Mouse (Mus musculus) gastrocnemius, postnatal 14 days (tissue): ENCODE data around the gene 1700003F12Rik. TPM values are rescaled to one million over a fixed set of nuclear protein-coding genes. Genes with fewer than 3 reads are reported as not detected.

Source experiments
- DNase-seq: peaks from one replicate; pipeline ENCODE4 v3.0.0; 2021; ENCODE audit warnings: mixed read lengths
- intact Hi-C: fragments of 180-260 bp; cut with DNase I; formaldehyde crosslinking; loops from one replicate; pipeline ENCODE4 v1.15.1; 2025; ENCODE audit warnings: low total_unique reads
- total RNA-seq, 2 experiments: library from RNA; stranded (reverse); gene quantifications; 2 replicates each; pipeline ENCODE4 v1.2.3; 2021

Gene 1700003F12Rik
- total RNA-seq, 2 experiments from 2014 or later, result 0.31 TPM; not detected in 1

- intact Hi-C loops, result no loop called here
- peak; percentile 75 for DNase-seq
Observed at GRCm38 (mm10) chr2:154543567-154544347, 3.1 kb upstream of the 1700003F12Rik start.

- DNase-seq, result peak; percentile 56
- intact Hi-C loops, result no loop called here
Observed at GRCm38 (mm10) chr2:154548688-154549087, 1.8 kb downstream of the 1700003F12Rik start.

- intact Hi-C loops, result no loop called here
- DNase-seq, result peak; percentile 73
Observed at GRCm38 (mm10) chr2:154549127-154549885, 2.4 kb downstream of the 1700003F12Rik start.

- DNase-seq, result no peak
- intact Hi-C loops, result loop anchor here (5.0 kb wide), 1 partner anchor 62 kb away; the partner anchor contains the start of genes 4930519P11Rik and Zfp341
Observed at GRCm38 (mm10) chr2:154549886-154550189, 3.0 kb downstream of the 1700003F12Rik start.

GRCm38 (mm10) chr2:154550937-154551336 is 4.1 kb downstream of the 1700003F12Rik start:
- no peak for DNase-seq
- intact Hi-C loops, result loop anchor here (5.0 kb wide), 1 partner anchor 61 kb away; the partner anchor contains the start of genes 4930519P11Rik and Zfp341

- no peak for DNase-seq
- intact Hi-C loops, result loop anchor here (5.0 kb wide), 1 partner anchor 61 kb away; the partner anchor contains the start of genes 4930519P11Rik and Zfp341
Observed at GRCm38 (mm10) chr2:154551476-154551875, 4.6 kb downstream of the 1700003F12Rik start, which contains the start of gene Actl10. Gene Actl10 (plus strand): TSS chr2:154551776.

- DNase-seq, result no peak
- intact Hi-C loops, result loop anchor here (5.0 kb wide), 1 partner anchor 60 kb away; the partner anchor contains the start of genes 4930519P11Rik and Zfp341
Observed at GRCm38 (mm10) chr2:154551927-154552326, 5.0 kb downstream of the 1700003F12Rik start.

GRCm38 (mm10) chr2:154552424-154552907 is 5.6 kb downstream of the 1700003F12Rik start:
- peak; percentile 81 for DNase-seq
- intact Hi-C loops, result loop anchor here (5.0 kb wide), 1 partner anchor 60 kb away; the partner anchor contains the start of genes 4930519P11Rik and Zfp341

GRCm38 (mm10) chr2:154555235-154555634 is 8.3 kb downstream of the 1700003F12Rik start:
- intact Hi-C loops, result no loop called here
- no peak for DNase-seq

- no peak for DNase-seq
- intact Hi-C loops, result no loop called here
Observed at GRCm38 (mm10) chr2:154557184-154557832, 10.4 kb downstream of the 1700003F12Rik start.

GRCm38 (mm10) chr2:154558264-154559039 is 11.6 kb downstream of the 1700003F12Rik start, which contains the start of gene Necab3:
Gene Necab3 (minus strand): TSS chr2:154558890.
- intact Hi-C loops, result no loop called here
- peak; percentile 47 for DNase-seq

GRCm38 (mm10) chr2:154563612-154564170 is 16.8 kb downstream of the 1700003F12Rik start:
- intact Hi-C loops, result no loop called here
- DNase-seq, result no peak

GRCm38 (mm10) chr2:154565562-154565961 is 18.7 kb downstream of the 1700003F12Rik start:
- DNase-seq, result no peak
- intact Hi-C loops, result no loop called here

- intact Hi-C loops, result no loop called here
- no peak for DNase-seq
Observed at GRCm38 (mm10) chr2:154566641-154567040, 19.8 kb downstream of the 1700003F12Rik start.

GRCm38 (mm10) chr2:154567766-154568165 is 20.9 kb downstream of the 1700003F12Rik start:
- intact Hi-C loops, result no loop called here
- DNase-seq, result no peak

- DNase-seq, result peak; percentile 41
- intact Hi-C loops, result no loop called here
Observed at GRCm38 (mm10) chr2:154568329-154569070, 21.6 kb downstream of the 1700003F12Rik start.

- intact Hi-C loops, result no loop called here
- DNase-seq, result peak; percentile 76
Observed at GRCm38 (mm10) chr2:154569071-154569748, 22.3 kb downstream of the 1700003F12Rik start.
